Mouse (Mus musculus) brain, embryonic 14.5 days (tissue): ENCODE data around the gene Igfbp7.

Experiments
- CTCF ChIP-seq: fragments of 200-500 bp; IDR thresholded peaks from 2 replicates; pipeline ENCODE4 v1.5.1; 2012; ENCODE audit warnings: inconsistent platforms, mild to moderate bottlenecking, moderate library complexity, borderline replicate concordance; ENCODE audit not compliant: insufficient read depth, insufficient read length; ENCODE audit errors: extremely low read depth
- POLR2A ChIP-seq: fragments of 200-500 bp; IDR thresholded peaks from 2 replicates; pipeline ENCODE4 v1.6.1; 2012; ENCODE audit warnings: mild to moderate bottlenecking, inconsistent platforms, borderline replicate concordance; ENCODE audit not compliant: poor library complexity, insufficient read depth, insufficient read length, severe bottlenecking; ENCODE audit errors: extremely low read depth

DNA sequence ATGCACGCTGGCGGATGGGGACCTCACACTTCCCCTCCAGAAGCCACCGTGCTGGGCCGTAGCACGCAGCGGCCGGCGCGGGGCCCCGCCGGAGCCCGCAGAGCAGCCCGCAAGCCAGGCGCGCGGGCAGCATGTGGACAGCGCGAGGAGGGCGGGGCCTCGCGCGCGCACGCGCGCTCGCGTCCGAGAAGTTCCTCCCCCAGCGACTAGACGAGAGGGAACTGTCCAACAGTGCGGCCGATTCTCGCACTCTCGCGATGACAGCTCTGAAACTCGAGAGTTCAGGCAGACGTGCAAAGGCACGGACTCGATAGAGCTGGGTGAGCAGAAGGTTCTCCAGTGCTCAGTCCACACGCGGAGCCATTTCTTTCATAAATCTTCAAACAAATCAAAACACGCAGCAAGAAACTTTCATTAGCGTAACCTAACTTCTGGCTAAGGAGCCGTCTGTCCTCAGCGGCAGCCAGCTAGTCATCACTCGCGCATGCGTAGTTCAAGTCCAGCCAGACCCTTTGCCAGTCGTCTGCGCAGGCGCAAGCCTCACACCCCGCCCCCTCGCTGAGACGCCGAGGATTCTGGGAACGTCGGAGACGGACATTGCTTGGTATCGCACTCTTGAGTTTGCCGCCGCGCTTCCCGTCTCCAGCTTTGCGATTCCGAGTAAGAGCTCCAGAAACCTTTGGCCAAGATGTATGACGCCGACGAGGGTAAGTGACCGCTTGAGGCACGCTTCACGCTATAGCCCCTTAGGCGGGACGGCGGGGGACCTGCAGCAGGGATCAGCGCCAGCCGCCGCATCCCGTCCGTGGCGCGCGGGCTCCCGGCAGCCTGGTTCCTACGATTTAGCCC, 97.7 kb downstream of the Igfbp7 start, which contains the start of the genes Noa1 and Polr2b:
- TF ChIP-seq POLR2A: peak; percentile 91
- TF ChIP-seq CTCF: no peak
